Mouse (Mus musculus) limb, embryonic 10.5 days (tissue): Measurements from ENCODE around the gene Fthl17d. TPM values are rescaled to one million over a fixed set of nuclear protein-coding genes. Genes with fewer than 3 reads are reported as not detected.
"Not testable (repeated sequence)": the region's sequence is repeated elsewhere in the genome, so short reads cannot be mapped to it uniquely, and the experiment has no call there.

Experiments
- DNase-seq: peaks from one replicate; pipeline ENCODE4 v3.0.0-alpha.2; 2017; ENCODE audit warnings: low spot score
- H3K27ac ChIP-seq: fragments of 300-500 bp; sonication (generic); 2 replicates; pipeline ENCODE4 v1.5.1; 2016; ENCODE audit warnings: mild to moderate bottlenecking
- H3K27me3 ChIP-seq: fragments of 300-500 bp; sonication (generic); 2 replicates; pipeline ENCODE4 v1.6.1; 2016; ENCODE audit warnings: low read depth, mild to moderate bottlenecking; ENCODE audit not compliant: poor library complexity, severe bottlenecking
- H3K36me3 ChIP-seq: fragments of 300-500 bp; sonication (generic); 2 replicates; pipeline ENCODE4 v1.6.1; 2016; ENCODE audit warnings: mild to moderate bottlenecking, moderate library complexity
- H3K4me1 ChIP-seq: fragments of 300-500 bp; sonication (generic); 2 replicates; pipeline ENCODE4 v1.6.1; 2016
- H3K4me3 ChIP-seq: fragments of 300-500 bp; sonication (generic); 2 replicates; pipeline ENCODE4 v1.5.1; 2016; ENCODE audit warnings: mild to moderate bottlenecking, moderate library complexity
- H3K9me3 ChIP-seq: fragments of 300-500 bp; sonication (generic); replicated peaks from 2 replicates; pipeline ENCODE4 v1.6.1; 2016; ENCODE audit warnings: mild to moderate bottlenecking
- WGBS: fragments of 180-500 bp; shearing (Covaris S2); methylation state at CpG from one replicate; pipeline ENCODE4 v1.1.7; 2016; 5-methylcytosine and 5-hydroxymethylcytosine counted together
- polyA plus RNA-seq: library from polyadenylated mRNA; unstranded; fragments of >200 nt; fragmentation: Nextera tagmentation; extraction: Ambion mirVana; gene quantifications from 2 replicates; pipeline ENCODE4 v1.2.1, GENCODE M21; 2016

Gene Fthl17d
- not detected in 2 replicates for polyA plus RNA-seq

DNA sequence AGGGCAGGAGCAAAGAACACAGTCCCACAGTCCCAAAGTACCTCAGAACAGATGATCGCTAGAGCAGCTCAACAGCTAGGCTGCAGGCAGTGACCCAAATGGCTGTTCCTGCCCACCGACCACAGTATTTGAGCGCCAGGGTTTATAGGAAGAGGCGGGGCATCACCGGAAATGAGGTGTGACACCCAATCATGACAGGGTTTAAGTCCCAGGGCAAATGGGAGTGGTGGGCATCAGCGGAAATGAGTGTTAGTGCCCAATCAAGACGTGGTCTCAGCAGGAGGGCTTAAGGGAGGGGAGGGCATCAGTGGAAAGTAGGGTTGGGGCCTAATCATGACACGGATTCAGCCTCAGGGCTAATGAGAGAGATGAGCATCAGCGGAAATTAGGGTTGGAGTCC, at the start of gene Fthl17d:
Gene Fthl17d, minus strand, starts transcription at position 101 of the 400 bp plus-strand sequence.
- not testable (repeated sequence) for H3K9me3 ChIP-seq, H3K36me3 ChIP-seq, DNase-seq, H3K4me3 ChIP-seq, H3K4me1 ChIP-seq, H3K27me3 ChIP-seq, H3K27ac ChIP-seq
- no CpG with 5 or more reads among the region's 9 CpGs for WGBS

DNA sequence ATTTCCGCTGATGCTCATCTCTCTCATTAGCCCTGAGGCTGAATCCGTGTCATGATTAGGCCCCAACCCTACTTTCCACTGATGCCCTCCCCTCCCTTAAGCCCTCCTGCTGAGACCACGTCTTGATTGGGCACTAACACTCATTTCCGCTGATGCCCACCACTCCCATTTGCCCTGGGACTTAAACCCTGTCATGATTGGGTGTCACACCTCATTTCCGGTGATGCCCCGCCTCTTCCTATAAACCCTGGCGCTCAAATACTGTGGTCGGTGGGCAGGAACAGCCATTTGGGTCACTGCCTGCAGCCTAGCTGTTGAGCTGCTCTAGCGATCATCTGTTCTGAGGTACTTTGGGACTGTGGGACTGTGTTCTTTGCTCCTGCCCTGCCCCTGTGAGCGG, 46.6 kb upstream of the Fthl17d start, which contains the start of gene Fthl17e:
Gene Fthl17e, plus strand, starts transcription at position 301 of the 400 bp plus-strand sequence.
- H3K4me3 ChIP-seq, H3K36me3 ChIP-seq, H3K9me3 ChIP-seq, H3K4me1 ChIP-seq, DNase-seq, H3K27me3 ChIP-seq, H3K27ac ChIP-seq: not testable (repeated sequence)
- WGBS, result no CpG with 5 or more reads among the region's 10 CpGs

- DNase-seq, result no peak
- Histone ChIP-seq H3K27ac (no peak overlapping the region), H3K27me3 (no peaks in the 10 kb centered on the region), H3K4me3 (no peak overlapping the region), H3K36me3 (no peaks in the 10 kb centered on the region), H3K9me3 (no peaks in the 10 kb centered on the region; the same call in 1 of the 2 replicates), H3K4me1 (no peaks in the 10 kb centered on the region)
- 65% methylated on average over 10 of the region's 10 CpGs for WGBS
These were observed 32.9 kb upstream of the Fthl17d start for GRCm38 (mm10) chrX:9019481-9019880.

- H3K27me3 ChIP-seq, result no peaks in the 10 kb centered on the region
- H3K4me3 ChIP-seq, result no peak overlapping the region
- DNase-seq, result no peak
- no peaks in the 10 kb centered on the region for H3K36me3 ChIP-seq
- H3K4me1 ChIP-seq, result no peaks in the 10 kb centered on the region
- no peak overlapping the region for H3K27ac ChIP-seq
- H3K9me3 ChIP-seq, result no peaks in the 10 kb centered on the region
- WGBS, result 92% methylated on average over 1 of the region's 1 CpGs
These were observed 29.5 kb upstream of the Fthl17d start for GRCm38 (mm10) chrX:9016079-9016478.

DNA sequence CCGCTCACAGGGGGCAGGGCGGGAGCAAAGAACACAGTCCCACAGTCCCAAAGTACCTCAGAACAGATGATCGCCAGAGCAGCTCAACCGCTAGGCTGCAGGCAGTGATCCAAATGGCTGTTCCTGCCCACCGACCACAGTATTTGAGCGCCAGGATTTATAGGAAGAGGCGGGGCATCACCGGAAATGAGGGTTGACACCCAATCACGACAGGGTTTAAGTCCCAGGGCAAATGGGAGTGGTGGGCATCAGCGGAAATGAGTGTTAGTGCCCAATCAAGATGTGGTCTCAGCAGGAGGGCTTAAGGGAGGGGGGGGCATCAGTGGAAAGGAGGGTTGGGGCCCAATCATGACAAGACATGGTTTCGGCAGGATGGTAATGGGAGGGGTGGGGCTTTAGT, 10.1 kb downstream of the Fthl17d start, which contains the start of gene Fthl17c:
Gene Fthl17c, minus strand, starts transcription at position 101 of the 400 bp plus-strand sequence.
- not testable (repeated sequence) for H3K36me3 ChIP-seq, H3K9me3 ChIP-seq, H3K27ac ChIP-seq, H3K4me1 ChIP-seq, DNase-seq, H3K27me3 ChIP-seq, H3K4me3 ChIP-seq
- no CpG with 5 or more reads among the region's 11 CpGs for WGBS

- H3K36me3 ChIP-seq, H3K27ac ChIP-seq, H3K27me3 ChIP-seq, DNase-seq, H3K9me3 ChIP-seq, H3K4me3 ChIP-seq, H3K4me1 ChIP-seq: not testable (repeated sequence)
- WGBS, result 48% methylated on average over 4 of the region's 4 CpGs
These were observed 21.9 kb downstream of the Fthl17d start for GRCm38 (mm10) chrX:8964618-8965017.

GRCm38 (mm10) chrX:8962875-8963274, 23.7 kb downstream of the Fthl17d start, which contains the start of gene Fthl17b:
Gene Fthl17b (minus strand): TSS chrX:8962975.
- DNase-seq, H3K9me3 ChIP-seq, H3K27me3 ChIP-seq, H3K36me3 ChIP-seq, H3K27ac ChIP-seq, H3K4me3 ChIP-seq, H3K4me1 ChIP-seq: not testable (repeated sequence)
- WGBS, result 95% methylated on average over 4 of the region's 11 CpGs

DNA sequence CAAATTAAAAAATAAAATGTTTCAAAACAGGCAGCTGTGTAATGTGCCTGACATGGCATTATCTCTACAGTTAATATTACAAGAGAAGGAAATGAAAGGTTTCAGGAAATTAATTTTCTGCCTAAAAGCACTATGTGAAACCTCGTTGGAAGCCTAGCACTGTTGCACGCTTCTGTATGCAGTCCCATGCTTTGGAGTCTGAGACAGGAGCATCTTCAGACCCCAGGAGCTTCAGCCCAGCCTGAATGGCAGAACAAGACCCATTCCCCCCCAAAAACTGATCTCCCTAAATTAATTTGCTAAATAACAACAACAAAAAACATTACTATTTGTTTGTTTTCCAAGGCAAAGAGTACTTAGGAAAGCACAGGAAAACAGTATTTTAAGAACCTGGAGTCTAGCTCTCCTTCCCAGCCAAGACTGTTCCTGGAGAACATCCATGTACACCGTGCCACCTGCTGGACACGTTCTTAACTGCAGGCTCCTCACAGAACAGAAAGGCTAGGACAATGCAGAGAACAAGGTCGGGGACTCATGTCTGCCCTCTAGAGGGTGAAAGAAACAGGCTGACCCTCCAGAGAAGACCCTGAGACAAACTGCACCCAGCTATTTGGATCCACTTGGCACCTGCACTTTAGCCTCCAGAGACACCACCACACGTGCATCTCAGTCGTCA, 38.3 kb downstream of the Fthl17d start:
- not testable (repeated sequence) for H3K27ac ChIP-seq, H3K4me3 ChIP-seq, H3K27me3 ChIP-seq, H3K36me3 ChIP-seq, H3K9me3 ChIP-seq, H3K4me1 ChIP-seq
- 20% methylated on average over 7 of the region's 7 CpGs for WGBS
- DNase-seq, result peak; percentile 74

- no peak overlapping the region for H3K4me3 ChIP-seq
- H3K9me3 ChIP-seq, result no peaks in the 10 kb centered on the region
- WGBS, result 86% methylated on average over 8 of the region's 8 CpGs
- no peak overlapping the region for H3K27ac ChIP-seq
- no peaks in the 10 kb centered on the region for H3K36me3 ChIP-seq
- no peaks in the 10 kb centered on the region for H3K4me1 ChIP-seq
- no peak for DNase-seq
- no peaks in the 10 kb centered on the region for H3K27me3 ChIP-seq
These were observed 42.5 kb downstream of the Fthl17d start for GRCm38 (mm10) chrX:8944041-8944440.

Other genes starting within 250 kb of the Fthl17d start
- not detected in 2 replicates for gene Ssx9, start 238.3 kb downstream of the Fthl17d start, polyA plus RNA-seq
- not detected in 2 replicates for gene Ssxb5, start 183.1 kb downstream of the Fthl17d start, polyA plus RNA-seq
- gene Gm6592, start 142.8 kb downstream of the Fthl17d start, polyA plus RNA-seq, result not detected in 2 replicates
- not detected in 2 replicates for gene Gm5751, start 112.5 kb downstream of the Fthl17d start, polyA plus RNA-seq
- 3.8 and 5.7 TPM in 2 replicates for gene B630019K06Rik, start 94.4 kb downstream of the Fthl17d start, polyA plus RNA-seq
- gene Fthl17b, start 23.8 kb downstream of the Fthl17d start, polyA plus RNA-seq, result not detected in 2 replicates
- not detected in 2 replicates for gene Fthl17c, start 10.2 kb downstream of the Fthl17d start, polyA plus RNA-seq
- gene Fthl17e, start 46.7 kb upstream of the Fthl17d start, polyA plus RNA-seq, result not detected in 2 replicates
- gene Fthl17f, start 76.3 kb upstream of the Fthl17d start, polyA plus RNA-seq, result not detected in 2 replicates
- not detected in 2 replicates for gene 4930402K13Rik, start 117.8 kb upstream of the Fthl17d start, polyA plus RNA-seq
- gene Lancl3, start 213.1 kb upstream of the Fthl17d start, polyA plus RNA-seq, result 0.09 and 0.18 TPM in 2 replicates